ENCODE assay signal across 18 mouse cellular contexts in genomic region chr10:21678372-21678771, GRCm38 (mm10).
DNase-seq lines count a peak whose midpoint lies in the region; ATAC-seq and TF ChIP-seq lines count a peak whose summit lies in the region.
"Had no signal": no experiment of that assay in that cellular context is flagged by ENCODE, and none has a peak within 500 bp of the region (broad histone marks: within the 10 kb centered on the region; RNA-seq: fewer than 3 reads in every experiment).

No protein-coding gene starts in this region.

- no peak overlapping the region; the same call in 1 of the 2 replicates for H3K4me3 ChIP-seq in gastrocnemius, adult 2 months
- no peak overlapping the region for H3K4me3 ChIP-seq in heart, postnatal 0 days (ENCODE audit: low read depth, low read length)
- no peak overlapping the region for H3K4me3 ChIP-seq in liver, postnatal 0 days (ENCODE audit: low read depth, low read length)
- no peak overlapping the region for H3K4me3 ChIP-seq in liver, embryonic 12.5 days
- no peak overlapping the region for H3K4me3 ChIP-seq in bone marrow, adult 2 months (replicated peaks; ENCODE audit: control insufficient read depth, low read depth, low read length)
- H3K4me3 ChIP-seq in hindbrain, embryonic 12.5 days: no peak overlapping the region
- H3K4me3 ChIP-seq: forebrain, embryonic 15.5 days; hindbrain, embryonic 10.5 days had no signal

- no peak for DNase-seq in gastrocnemius, adult 2 months
- no peak for DNase-seq in gastrocnemius, adult 8-10 months (ENCODE audit: low spot score in 2 of 2)
- no peak for DNase-seq in heart, postnatal 0 days (ENCODE audit: low spot score)
- DNase-seq in heart, adult 11 months: no peak
- DNase-seq in liver, postnatal 0 days: no peak
- DNase-seq: cerebellum, adult 11 months; cerebellum, postnatal 10 days; left cerebral cortex, postnatal 4 days; liver; lung, adult 2 months; right cerebral cortex, postnatal 4 days had no signal

- ATAC-seq in heart, postnatal 0 days (ENCODE audit: insufficient read depth, low read depth): no peak
- ATAC-seq in liver, postnatal 0 days: no peak
- no peak for ATAC-seq in liver, embryonic 12.5 days
- no peak for ATAC-seq in hindbrain, embryonic 12.5 days (ENCODE audit: low FRiP score)
- ATAC-seq: CD4-positive, CD25-positive, alpha-beta regulatory T cell, adult 4 months; forebrain, embryonic 15.5 days; Patski had no signal

- no peak overlapping the region for H3K4me2 ChIP-seq in heart, postnatal 0 days (ENCODE audit: low read depth, low read length)
- no peak overlapping the region for H3K4me2 ChIP-seq in liver, postnatal 0 days (ENCODE audit: low read depth, low read length)
- H3K4me2 ChIP-seq in liver, embryonic 12.5 days: no peak overlapping the region
- no peak overlapping the region for H3K4me2 ChIP-seq in hindbrain, embryonic 12.5 days (replicated peaks)
- H3K4me2 ChIP-seq: forebrain, embryonic 15.5 days had no signal

- H3K27me3 ChIP-seq in heart, postnatal 0 days (ENCODE audit: control insufficient read depth, insufficient read depth, low read length): no peaks in the 10 kb centered on the region
- H3K27me3 ChIP-seq in liver, postnatal 0 days (ENCODE audit: insufficient read depth, low read length): no peaks in the 10 kb centered on the region
- H3K27me3 ChIP-seq in liver, embryonic 12.5 days (replicated peaks): no peaks in the 10 kb centered on the region
- H3K27me3 ChIP-seq in hindbrain, embryonic 12.5 days: no peaks in the 10 kb centered on the region
- H3K27me3 ChIP-seq: forebrain, embryonic 15.5 days; Patski had no signal

- no peak for TF ChIP-seq POLR2A in bone marrow, adult 2 months (IDR thresholded peaks at IDR 0.05; ENCODE audit: borderline replicate concordance, control insufficient read depth, low read depth, low read length)

- no peak for TF ChIP-seq EP300 in heart, postnatal 0 days (IDR thresholded peaks at IDR 0.05; ENCODE audit: low read depth)
- TF ChIP-seq EP300 in liver, postnatal 0 days (IDR thresholded peaks at IDR 0.05; ENCODE audit: low read depth): no peak

- intact Hi-C loops in gastrocnemius, adult 2 months (cut with DNase I): no loop called here

- no peaks in the 10 kb centered on the region for H3K36me3 ChIP-seq in heart, postnatal 0 days (replicated peaks; ENCODE audit: control insufficient read depth, insufficient read depth, low read length)
- H3K36me3 ChIP-seq in liver, postnatal 0 days (replicated peaks; ENCODE audit: insufficient read depth, low read length): no peaks in the 10 kb centered on the region
- H3K36me3 ChIP-seq in liver, embryonic 12.5 days: no peaks in the 10 kb centered on the region
- H3K36me3 ChIP-seq in hindbrain, embryonic 12.5 days: no peaks in the 10 kb centered on the region
- H3K36me3 ChIP-seq: forebrain, embryonic 15.5 days; hindbrain, embryonic 10.5 days had no signal

- no peak overlapping the region for H3K9ac ChIP-seq in heart, postnatal 0 days (replicated peaks; ENCODE audit: low read depth, low read length)
- H3K9ac ChIP-seq in liver, postnatal 0 days (replicated peaks): no peak overlapping the region
- no peak overlapping the region for H3K9ac ChIP-seq in liver, embryonic 12.5 days
- no peak overlapping the region for H3K9ac ChIP-seq in hindbrain, embryonic 12.5 days
- H3K9ac ChIP-seq: forebrain, embryonic 15.5 days had no signal

- no peak for TF ChIP-seq CTCF in gastrocnemius, adult 2 months (IDR thresholded peaks at IDR 0.05)
- no peak for TF ChIP-seq CTCF in heart, postnatal 0 days (IDR thresholded peaks at IDR 0.05; ENCODE audit: low read depth)
- no peak for TF ChIP-seq CTCF in liver, postnatal 0 days (IDR thresholded peaks at IDR 0.05; ENCODE audit: low read depth)
- TF ChIP-seq CTCF in bone marrow, adult 2 months (IDR thresholded peaks at IDR 0.05; ENCODE audit: control insufficient read depth, insufficient read depth, low read length): no peak

- WGBS in heart, postnatal 0 days: 76% methylated on average over 6 of the region's 6 CpGs
- WGBS in liver, postnatal 0 days (ENCODE audit: insufficient replicate concordance): 65% methylated on average over 6 of the region's 6 CpGs
- 63% methylated on average over 6 of the region's 6 CpGs for WGBS in liver, embryonic 12.5 days (ENCODE audit: insufficient replicate concordance)
- 47% methylated on average over 6 of the region's 6 CpGs for WGBS in bone marrow, adult 2 months
- WGBS in hindbrain, embryonic 12.5 days: 94% methylated on average over 6 of the region's 6 CpGs

- no peaks in the 10 kb centered on the region for H3K9me3 ChIP-seq in heart, postnatal 0 days (replicated peaks; ENCODE audit: control insufficient read depth, low read length)
- no peaks in the 10 kb centered on the region for H3K9me3 ChIP-seq in liver, postnatal 0 days (ENCODE audit: low read length)
- no peaks in the 10 kb centered on the region for H3K9me3 ChIP-seq in liver, embryonic 12.5 days (replicated peaks)
- no peaks in the 10 kb centered on the region for H3K9me3 ChIP-seq in hindbrain, embryonic 12.5 days (replicated peaks)
- H3K9me3 ChIP-seq: forebrain, embryonic 15.5 days; hindbrain, embryonic 10.5 days had no signal

- H3K4me1 ChIP-seq in heart, postnatal 0 days (ENCODE audit: control insufficient read depth, insufficient read depth): peaks cover 3% of the 10 kb centered on the region; the same call in 1 of the 2 replicates
- H3K4me1 ChIP-seq in liver, postnatal 0 days (ENCODE audit: insufficient read depth): 0 out of 2 replicates have a peak, but pooled peaks cover 2% of the 10 kb centered on the region
- H3K4me1 ChIP-seq in liver, embryonic 12.5 days: no peaks in the 10 kb centered on the region
- H3K4me1 ChIP-seq in bone marrow, adult 2 months (ENCODE audit: control insufficient read depth, insufficient read depth, low read length): no peaks in the 10 kb centered on the region; the same call in 1 of the 2 replicates
- peaks cover 14% of the 10 kb centered on the region; the same call in 1 of the 2 replicates for H3K4me1 ChIP-seq in hindbrain, embryonic 12.5 days

- H3K27ac ChIP-seq in gastrocnemius, adult 2 months: peak overlapping the region; percentile 84
- H3K27ac ChIP-seq in heart, postnatal 0 days (ENCODE audit: low read depth): peak overlapping the region; percentile 79
- 0 out of 2 replicates have a peak overlapping the region, but pooled peaks have one; percentile 23 for H3K27ac ChIP-seq in liver, postnatal 0 days (ENCODE audit: low read depth)
- H3K27ac ChIP-seq in liver, embryonic 12.5 days: no peak overlapping the region
- peak overlapping the region; percentile 42; the same call in 1 of the 2 replicates for H3K27ac ChIP-seq in bone marrow, adult 2 months (ENCODE audit: control insufficient read depth, insufficient read depth, low read depth, low read length, poor library complexity)
- H3K27ac ChIP-seq in hindbrain, embryonic 12.5 days: no peak overlapping the region
- H3K27ac ChIP-seq: forebrain, embryonic 15.5 days had no signal

Comparison
In these comparisons a context has a peak if more than half of its experiments do, and no peak if none do; other contexts are left out.
1. H3K27ac ChIP-seq: peak in gastrocnemius, adult 2 months (single experiment), heart, postnatal 0 days (single experiment), liver, postnatal 0 days (single experiment) and bone marrow, adult 2 months (single experiment); none in liver, embryonic 12.5 days (single experiment) and hindbrain, embryonic 12.5 days (single experiment).